Mouse (Mus musculus): ENCODE measurements around the gene Ryk. TPM values are rescaled to one million over a fixed set of nuclear protein-coding genes. Genes with fewer than 3 reads are reported as not detected.

Ryk gene
- polyA plus RNA-seq, 1 experiment = 68.9 TPM

- TF ChIP-seq USF1 (IDR thresholded peaks at IDR 0.05; ENCODE audit: low read depth) = no peak
- TF ChIP-seq SRF (IDR thresholded peaks at IDR 0.05; ENCODE audit: control insufficient read depth, insufficient read length, low read depth) = no peak
- no peak for TF ChIP-seq CEBPB (IDR thresholded peaks at IDR 0.05; ENCODE audit: insufficient read depth, poor library complexity, severe bottlenecking)
- no peak for TF ChIP-seq POLR2AphosphoS2 (IDR thresholded peaks at IDR 0.05; ENCODE audit: insufficient read length, low read depth)
- no peak for TF ChIP-seq E2F4 (IDR thresholded peaks at IDR 0.05; ENCODE audit: insufficient read depth)
- no peak for TF ChIP-seq REST (IDR thresholded peaks at IDR 0.05; ENCODE audit: insufficient read depth, insufficient read length)
- TF ChIP-seq MYOD1 (IDR thresholded peaks at IDR 0.05; ENCODE audit: control insufficient read depth in 1 of 3, insufficient read length in 2 of 3, low read depth in 2 of 3) = no peak
- TF ChIP-seq TCF3 (IDR thresholded peaks at IDR 0.05; ENCODE audit: insufficient read length, low read depth) = no peak
- TF ChIP-seq POLR2A (IDR thresholded peaks at IDR 0.05; ENCODE audit: insufficient read length, low read depth) = no peak
- TF ChIP-seq TCF12 (IDR thresholded peaks at IDR 0.05; ENCODE audit: insufficient read depth, poor library complexity, severe bottlenecking) = no peak
- peaks cover 1% of the 10 kb centered on the region for H3K36me3 ChIP-seq (ENCODE audit: control insufficient read depth, insufficient read depth)
Observed at GRCm38 (mm10) chr9:102877916-102878315, 43.2 kb downstream of the Ryk start.

GRCm38 (mm10) chr9:102879545-102879944, 44.8 kb downstream of the Ryk start:
- Histone ChIP-seq H3K36me3 (ENCODE audit: control insufficient read depth, insufficient read depth) (peaks cover 4% of the 10 kb centered on the region), H3ac (ENCODE audit: control insufficient read depth, insufficient read length) (no peak overlapping the region), H3K27me3 (ENCODE audit: control insufficient read depth, insufficient read depth, insufficient read length) (no peaks in the 10 kb centered on the region), H3K79me2 (ENCODE audit: control insufficient read depth, insufficient read depth) (no peaks in the 10 kb centered on the region), H3K4me2 (ENCODE audit: low read depth) (no peak overlapping the region), H3K4me3 (no peak overlapping the region)
- TF ChIP-seq TCF12 (IDR thresholded peaks at IDR 0.05; ENCODE audit: insufficient read depth, poor library complexity, severe bottlenecking) (no peak), CEBPB (IDR thresholded peaks at IDR 0.05; ENCODE audit: insufficient read depth, poor library complexity, severe bottlenecking) (no peak), USF1 (IDR thresholded peaks at IDR 0.05; ENCODE audit: low read depth) (no peak), E2F4 (IDR thresholded peaks at IDR 0.05; ENCODE audit: insufficient read depth) (no peak), POLR2A (IDR thresholded peaks at IDR 0.05; ENCODE audit: insufficient read length, low read depth) (no peak), TCF3 (IDR thresholded peaks at IDR 0.05; ENCODE audit: insufficient read length, low read depth) (no peak), MYOG (IDR thresholded peaks at IDR 0.05; ENCODE audit: control insufficient read depth in 1 of 3, insufficient read depth in 1 of 3, insufficient read length in 2 of 3, low read depth in 2 of 3) (no peak), MYOD1 (IDR thresholded peaks at IDR 0.05; ENCODE audit: control insufficient read depth in 1 of 3, insufficient read length in 2 of 3, low read depth in 2 of 3) (no peak), MAX (IDR thresholded peaks at IDR 0.05; ENCODE audit: low read depth) (no peak), POLR2AphosphoS2 (IDR thresholded peaks at IDR 0.05; ENCODE audit: insufficient read length, low read depth) (no peak), SRF (IDR thresholded peaks at IDR 0.05; ENCODE audit: control insufficient read depth, insufficient read length, low read depth) (no peak)

More at GRCm38 (mm10) chr9:102877916-102878315, 43.2 kb downstream of the Ryk start:
- no peak overlapping the region for H3K4me3 ChIP-seq
- H3K4me2 ChIP-seq (ENCODE audit: low read depth) = no peak overlapping the region
- H3ac ChIP-seq (ENCODE audit: control insufficient read depth, insufficient read length) = no peak overlapping the region
- no peaks in the 10 kb centered on the region for H3K79me2 ChIP-seq (ENCODE audit: control insufficient read depth, insufficient read depth)
- no peaks in the 10 kb centered on the region for H3K27me3 ChIP-seq (ENCODE audit: control insufficient read depth, insufficient read depth, insufficient read length)

GRCm38 (mm10) chr9:102884703-102885102, 50.0 kb downstream of the Ryk start:
- H3K4me2 ChIP-seq (ENCODE audit: low read depth) = no peak overlapping the region
- H3K79me2 ChIP-seq (ENCODE audit: control insufficient read depth, insufficient read depth) = no peaks in the 10 kb centered on the region
- H3K36me3 ChIP-seq (ENCODE audit: control insufficient read depth, insufficient read depth) = peaks cover 4% of the 10 kb centered on the region
- H3K4me3 ChIP-seq = no peak overlapping the region
- H3K27me3 ChIP-seq (ENCODE audit: control insufficient read depth, insufficient read depth, insufficient read length) = no peaks in the 10 kb centered on the region
- H3ac ChIP-seq (ENCODE audit: control insufficient read depth, insufficient read length) = no peak overlapping the region
- TF ChIP-seq E2F4 (IDR thresholded peaks at IDR 0.05; ENCODE audit: insufficient read depth) = no peak
- TF ChIP-seq POLR2AphosphoS2 (IDR thresholded peaks at IDR 0.05; ENCODE audit: insufficient read length, low read depth) = no peak
- no peak for TF ChIP-seq TCF12 (IDR thresholded peaks at IDR 0.05; ENCODE audit: insufficient read depth, poor library complexity, severe bottlenecking)
- no peak for TF ChIP-seq USF1 (IDR thresholded peaks at IDR 0.05; ENCODE audit: low read depth)
- no peak for TF ChIP-seq MAX (IDR thresholded peaks at IDR 0.05; ENCODE audit: low read depth)
- TF ChIP-seq CEBPB (IDR thresholded peaks at IDR 0.05; ENCODE audit: insufficient read depth, poor library complexity, severe bottlenecking) = no peak
- no peak for TF ChIP-seq REST (IDR thresholded peaks at IDR 0.05; ENCODE audit: insufficient read depth, insufficient read length)
- no peak for TF ChIP-seq MYOG (IDR thresholded peaks at IDR 0.05; ENCODE audit: control insufficient read depth in 1 of 3, insufficient read depth in 1 of 3, insufficient read length in 2 of 3, low read depth in 2 of 3)
- no peak for TF ChIP-seq POLR2A (IDR thresholded peaks at IDR 0.05; ENCODE audit: insufficient read length, low read depth)
- TF ChIP-seq TCF3 (IDR thresholded peaks at IDR 0.05; ENCODE audit: insufficient read length, low read depth) = no peak
- TF ChIP-seq MYOD1 (IDR thresholded peaks at IDR 0.05; ENCODE audit: control insufficient read depth in 1 of 3, insufficient read length in 2 of 3, low read depth in 2 of 3) = no peak

DNA sequence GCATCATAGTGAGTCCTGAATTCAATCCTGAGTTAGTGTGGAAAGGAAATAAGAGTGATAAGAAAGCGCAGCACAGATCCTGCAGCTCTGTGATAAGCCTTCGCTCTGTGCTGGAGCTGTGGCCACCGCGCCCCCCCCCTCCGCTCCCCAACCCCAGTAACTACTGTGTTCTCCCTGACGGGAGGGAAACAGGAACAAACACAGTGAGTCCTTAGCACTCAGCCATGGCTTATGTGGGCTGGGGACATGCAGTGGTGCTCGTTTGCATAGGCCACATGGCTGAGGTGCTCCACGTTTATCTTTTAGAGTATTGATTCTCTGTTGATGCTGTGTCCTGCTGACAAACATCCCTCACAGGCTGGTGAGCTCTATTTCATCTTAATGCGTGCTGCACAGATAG, 55.4 kb downstream of the Ryk start:
- H3K4me3 ChIP-seq = no peak overlapping the region
- peaks cover 19% of the 10 kb centered on the region for H3K36me3 ChIP-seq (ENCODE audit: control insufficient read depth, insufficient read depth)
- H3K27me3 ChIP-seq (ENCODE audit: control insufficient read depth, insufficient read depth, insufficient read length) = no peaks in the 10 kb centered on the region
- no peak for TF ChIP-seq USF1 (IDR thresholded peaks at IDR 0.05; ENCODE audit: low read depth)
- no peak overlapping the region for H3ac ChIP-seq (ENCODE audit: control insufficient read depth, insufficient read length)
- H3K4me2 ChIP-seq (ENCODE audit: low read depth) = no peak overlapping the region
- H3K79me2 ChIP-seq (ENCODE audit: control insufficient read depth, insufficient read depth) = no peaks in the 10 kb centered on the region

DNA sequence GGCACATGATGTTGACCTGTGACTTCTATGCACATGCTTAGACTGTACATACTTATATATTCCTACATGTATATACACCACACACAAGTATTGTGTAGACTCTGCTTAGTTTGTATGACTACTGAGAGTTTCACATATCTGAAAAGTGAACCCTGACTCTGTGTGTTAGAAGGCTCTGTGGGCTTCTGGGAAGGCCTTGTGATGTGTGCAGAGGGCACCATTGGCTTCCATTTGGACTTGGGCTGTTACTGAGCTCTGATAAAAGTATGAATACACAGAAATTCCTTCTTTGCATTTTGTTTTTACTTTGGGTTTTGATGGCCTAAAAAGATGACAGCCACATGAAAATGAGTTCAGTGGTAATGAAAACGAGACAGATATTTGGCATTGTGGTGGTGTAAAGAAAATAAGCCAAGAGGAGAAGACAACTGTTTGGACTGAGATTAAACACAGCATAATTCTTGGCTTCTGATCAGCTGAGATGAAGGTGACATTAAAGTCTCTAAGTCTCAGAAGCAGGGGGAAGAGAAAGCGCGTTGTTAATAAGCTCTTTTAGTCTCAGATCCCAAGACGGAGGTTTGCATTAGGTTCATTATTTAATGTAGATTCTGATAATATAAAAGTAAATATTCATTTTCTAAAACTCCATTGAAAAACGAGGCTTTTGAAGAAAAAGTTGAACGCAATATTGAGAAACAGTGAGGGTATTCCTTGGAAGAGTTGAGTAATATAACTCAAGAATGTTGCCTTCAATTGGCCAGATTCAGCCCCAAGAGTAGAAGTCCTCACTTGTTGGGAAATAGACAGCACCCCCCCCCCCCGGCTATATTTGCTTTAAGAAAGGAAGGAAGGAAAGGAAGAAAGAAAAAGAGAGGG, 58.0 kb downstream of the Ryk start:
- no peak overlapping the region for H3K4me3 ChIP-seq
- H3K27me3 ChIP-seq (ENCODE audit: control insufficient read depth, insufficient read depth, insufficient read length) = no peaks in the 10 kb centered on the region
- H3ac ChIP-seq (ENCODE audit: control insufficient read depth, insufficient read length) = no peak overlapping the region
- no peak for TF ChIP-seq REST (IDR thresholded peaks at IDR 0.05; ENCODE audit: insufficient read depth, insufficient read length)
- TF ChIP-seq SRF (IDR thresholded peaks at IDR 0.05; ENCODE audit: control insufficient read depth, insufficient read length, low read depth) = no peak
- no peak for TF ChIP-seq MYOD1 (IDR thresholded peaks at IDR 0.05; ENCODE audit: control insufficient read depth in 1 of 3, insufficient read length in 2 of 3, low read depth in 2 of 3)
- no peak for TF ChIP-seq TCF3 (IDR thresholded peaks at IDR 0.05; ENCODE audit: insufficient read length, low read depth)
- no peak for TF ChIP-seq USF1 (IDR thresholded peaks at IDR 0.05; ENCODE audit: low read depth)
- TF ChIP-seq TCF12 (IDR thresholded peaks at IDR 0.05; ENCODE audit: insufficient read depth, poor library complexity, severe bottlenecking) = no peak
- TF ChIP-seq POLR2AphosphoS2 (IDR thresholded peaks at IDR 0.05; ENCODE audit: insufficient read length, low read depth) = no peak
- H3K4me2 ChIP-seq (ENCODE audit: low read depth) = no peak overlapping the region
- no peaks in the 10 kb centered on the region for H3K79me2 ChIP-seq (ENCODE audit: control insufficient read depth, insufficient read depth)
- peaks cover 23% of the 10 kb centered on the region for H3K36me3 ChIP-seq (ENCODE audit: control insufficient read depth, insufficient read depth)
